Comparison of ENCODE assay signal across 19 mouse cellular contexts in the genomic region with DNA sequence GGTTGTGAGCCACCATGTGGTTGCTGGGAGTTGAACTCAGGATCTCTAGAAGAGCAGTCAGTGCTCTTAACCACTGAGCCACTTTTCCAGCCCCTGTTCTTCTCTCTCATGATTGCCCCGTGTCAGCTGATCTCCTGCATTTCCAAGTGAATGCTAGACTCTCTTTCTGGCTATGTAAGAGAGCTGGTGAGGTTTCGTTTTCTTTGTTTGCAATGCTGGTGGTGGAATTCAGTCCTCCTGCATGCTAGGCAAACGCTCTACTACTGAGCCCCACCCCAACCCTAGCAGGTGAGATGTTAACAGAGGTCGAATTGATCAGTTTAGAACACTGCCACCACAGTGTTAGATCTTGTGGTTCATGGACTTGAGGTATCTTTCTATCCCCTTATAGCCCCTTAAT. TPM values are rescaled to one million over a fixed set of nuclear protein-coding genes. Genes with fewer than 3 reads are reported as not detected.
DNase-seq lines count a peak whose midpoint lies in the region; ATAC-seq and TF ChIP-seq lines count a peak whose summit lies in the region.
"Had no signal": no experiment of that assay in that cellular context is flagged by ENCODE, and none has a peak within 500 bp of the region (broad histone marks: within the 10 kb centered on the region; RNA-seq: fewer than 3 reads in every experiment).

No protein-coding gene starts in this region.

- H3K27ac ChIP-seq in liver, embryonic 13.5 days, result peak overlapping the region; percentile 30; the same call in 1 of the 2 replicates
- no peak overlapping the region for H3K27ac ChIP-seq in liver, embryonic 11.5 days (ENCODE audit: low read depth, low read length)
- peak overlapping the region; percentile 87 for H3K27ac ChIP-seq in ES-Bruce4 (ENCODE audit: insufficient read depth, low read length)
- no peak overlapping the region for H3K27ac ChIP-seq in hindbrain, embryonic 11.5 days (ENCODE audit: low read depth, low read length)
- H3K27ac ChIP-seq: embryonic facial prominence, embryonic 10.5 days; forebrain, embryonic 13.5 days; hindbrain, embryonic 10.5 days; hindbrain, embryonic 15.5 days had no signal

- H3K36me3 ChIP-seq in liver, embryonic 13.5 days, result peaks cover 98% of the 10 kb centered on the region
- H3K36me3 ChIP-seq in liver, embryonic 11.5 days (ENCODE audit: control insufficient read depth, insufficient read depth, low read length), result peaks cover 46% of the 10 kb centered on the region
- H3K36me3 ChIP-seq in ES-Bruce4 (ENCODE audit: control insufficient read depth, insufficient read depth, low read length, poor library complexity, severe bottlenecking), result no peaks in the 10 kb centered on the region
- no peaks in the 10 kb centered on the region for H3K36me3 ChIP-seq in hindbrain, embryonic 11.5 days (ENCODE audit: control insufficient read depth, insufficient read depth, low read length)

- WGBS in liver, embryonic 13.5 days (ENCODE audit: insufficient replicate concordance), result 80% methylated on average over 4 of the region's 4 CpGs
- WGBS in liver, embryonic 11.5 days, result 72% methylated on average over 4 of the region's 4 CpGs
- WGBS in hindbrain, embryonic 11.5 days, result 80% methylated on average over 4 of the region's 4 CpGs

- no peak for ATAC-seq in liver, embryonic 13.5 days (ENCODE audit: low read depth)
- no peak for ATAC-seq in liver, embryonic 11.5 days (replicated peaks; ENCODE audit: low FRiP score)
- ATAC-seq in hindbrain, embryonic 11.5 days (ENCODE audit: low FRiP score), result no peak
- ATAC-seq: forebrain, embryonic 13.5 days; forebrain, postnatal 0 days; Patski had no signal

- no peaks in the 10 kb centered on the region for H3K9me3 ChIP-seq in liver, embryonic 13.5 days (replicated peaks)
- no peaks in the 10 kb centered on the region for H3K9me3 ChIP-seq in liver, embryonic 11.5 days (ENCODE audit: control insufficient read depth, low read length)
- H3K9me3 ChIP-seq in ES-Bruce4 (replicated peaks; ENCODE audit: control insufficient read depth, insufficient read depth, low read length, poor library complexity, severe bottlenecking), result no peaks in the 10 kb centered on the region
- H3K9me3 ChIP-seq in hindbrain, embryonic 11.5 days (ENCODE audit: control insufficient read depth, low read length), result no peaks in the 10 kb centered on the region
- H3K9me3 ChIP-seq: embryonic facial prominence, embryonic 10.5 days; forebrain, embryonic 13.5 days; heart, embryonic 12.5 days; hindbrain, embryonic 10.5 days; hindbrain, embryonic 15.5 days had no signal

- no peak for TF ChIP-seq CTCF in ES-Bruce4 (IDR thresholded peaks at IDR 0.05; ENCODE audit: low read depth, low read length)

- no peak for DNase-seq in liver, embryonic 13.5 days
- no peak for DNase-seq in liver, embryonic 11.5 days (ENCODE audit: low spot score)
- DNase-seq in WW6 (ENCODE audit: low read depth, low spot score) (peak; percentile 73), MN1 (ENCODE audit: low spot score) (no peak)
- DNase-seq in cerebellum, adult 9-10 months, result no peak
- DNase-seq in hindbrain, embryonic 11.5 days (ENCODE audit: low spot score), result no peak
- DNase-seq: adrenal gland, postnatal 10 days; cerebellum, adult 11-12 months; cerebellum, postnatal 10 days; forebrain, postnatal 0 days; gastrocnemius, postnatal 14 days had no signal

- H3K4me1 ChIP-seq in liver, embryonic 13.5 days (replicated peaks), result peaks cover 54% of the 10 kb centered on the region
- H3K4me1 ChIP-seq in liver, embryonic 11.5 days (replicated peaks; ENCODE audit: control insufficient read depth, insufficient read depth, low read length), result peaks cover 34% of the 10 kb centered on the region
- H3K4me1 ChIP-seq in ES-Bruce4 (ENCODE audit: control insufficient read depth, insufficient read depth, low read length), result peaks cover 8% of the 10 kb centered on the region
- H3K4me1 ChIP-seq in hindbrain, embryonic 11.5 days (replicated peaks; ENCODE audit: control insufficient read depth, insufficient read depth, low read length), result no peaks in the 10 kb centered on the region
- H3K4me1 ChIP-seq: embryonic facial prominence, embryonic 10.5 days; forebrain, embryonic 13.5 days; hindbrain, embryonic 10.5 days; hindbrain, embryonic 15.5 days had no signal

- no peaks in the 10 kb centered on the region for H3K27me3 ChIP-seq in liver, embryonic 13.5 days
- no peaks in the 10 kb centered on the region for H3K27me3 ChIP-seq in liver, embryonic 11.5 days (replicated peaks; ENCODE audit: control insufficient read depth, insufficient read depth, low read length)
- no peaks in the 10 kb centered on the region for H3K27me3 ChIP-seq in ES-Bruce4 (ENCODE audit: control insufficient read depth, insufficient read depth, low read length, poor library complexity, severe bottlenecking)
- no peaks in the 10 kb centered on the region for H3K27me3 ChIP-seq in hindbrain, embryonic 11.5 days (ENCODE audit: control insufficient read depth, insufficient read depth, low read length)
- H3K27me3 ChIP-seq: forebrain, embryonic 13.5 days; heart, embryonic 12.5 days; hindbrain, embryonic 15.5 days; Patski had no signal

- peak; percentile 73 for TF ChIP-seq EP300 in ES-Bruce4 (IDR thresholded peaks at IDR 0.05; ENCODE audit: insufficient read depth, low read depth, low read length)

- TF ChIP-seq POLR2A in ES-Bruce4 (IDR thresholded peaks at IDR 0.05; ENCODE audit: insufficient read depth, low read length), result no peak

- H3K9ac ChIP-seq in liver, embryonic 13.5 days, result no peak overlapping the region
- no peak overlapping the region for H3K9ac ChIP-seq in liver, embryonic 11.5 days (ENCODE audit: low read depth, low read length)
- H3K9ac ChIP-seq in ES-Bruce4 (ENCODE audit: low read depth, poor library complexity, severe bottlenecking), result 0 out of 2 replicates have a peak overlapping the region, but pooled peaks have one; percentile 26
- H3K9ac ChIP-seq in hindbrain, embryonic 11.5 days (ENCODE audit: low read depth, low read length), result no peak overlapping the region
- H3K9ac ChIP-seq: forebrain, embryonic 13.5 days; forebrain, postnatal 0 days; heart, embryonic 12.5 days; hindbrain, embryonic 15.5 days had no signal

- no peak overlapping the region for H3K4me2 ChIP-seq in liver, embryonic 13.5 days
- H3K4me2 ChIP-seq in liver, embryonic 11.5 days, result no peak overlapping the region
- no peak overlapping the region for H3K4me2 ChIP-seq in hindbrain, embryonic 11.5 days (replicated peaks; ENCODE audit: low read depth, low read length)
- H3K4me2 ChIP-seq: forebrain, embryonic 13.5 days; heart, embryonic 12.5 days; hindbrain, embryonic 15.5 days had no signal

- H3K4me3 ChIP-seq in liver, embryonic 13.5 days (replicated peaks), result no peak overlapping the region
- H3K4me3 ChIP-seq in liver, embryonic 11.5 days (ENCODE audit: low read depth, low read length), result no peak overlapping the region
- no peak overlapping the region for H3K4me3 ChIP-seq in ES-Bruce4 (ENCODE audit: low read depth, low read length)
- H3K4me3 ChIP-seq in hindbrain, embryonic 11.5 days (ENCODE audit: low read depth, low read length), result no peak overlapping the region
- H3K4me3 ChIP-seq: embryonic facial prominence, embryonic 10.5 days; forebrain, embryonic 13.5 days; heart, embryonic 12.5 days; hindbrain, embryonic 10.5 days; hindbrain, embryonic 15.5 days had no signal

RNA-seq across cellular contexts. Expression of a gene that starts 24.0 kb away (rescaled TPM):
- polyA plus RNA-seq in liver, embryonic 13.5 days (2015; fragmentation: Nextera tagmentation; extraction: Ambion mirVana), result 55.0 and 58.0 TPM in 2 replicates
- polyA plus RNA-seq in liver, embryonic 11.5 days (2014; fragmentation: Nextera tagmentation; extraction: Ambion mirVana), result 91.2 and 93.7 TPM in 2 replicates
- polyA plus RNA-seq in ES-Bruce4 (2011; ENCODE audit: insufficient read depth, insufficient read length, low read depth, missing spikeins), result 44.8 and 48.5 TPM in 2 replicates
- polyA plus RNA-seq in hindbrain, embryonic 11.5 days (2014; fragmentation: Nextera tagmentation; extraction: Ambion mirVana), result 59.6 and 64.4 TPM in 2 replicates

RNA-seq across cellular contexts. Expression of a gene that starts 26.5 kb away (rescaled TPM):
- polyA plus RNA-seq in liver, embryonic 13.5 days (2015; fragmentation: Nextera tagmentation; extraction: Ambion mirVana), result 138 and 147 TPM in 2 replicates
- 134 and 147 TPM in 2 replicates for polyA plus RNA-seq in liver, embryonic 11.5 days (2014; fragmentation: Nextera tagmentation; extraction: Ambion mirVana)
- polyA plus RNA-seq in ES-Bruce4 (2011; ENCODE audit: insufficient read depth, insufficient read length, low read depth, missing spikeins), result 42.5 and 55.3 TPM in 2 replicates
- polyA plus RNA-seq in hindbrain, embryonic 11.5 days (2014; fragmentation: Nextera tagmentation; extraction: Ambion mirVana), result 65.2 and 73.5 TPM in 2 replicates

RNA-seq across cellular contexts. Expression of a gene that starts 31.0 kb away (rescaled TPM):
- 0.12 and 0.20 TPM in 2 replicates for polyA plus RNA-seq in liver, embryonic 13.5 days (2015; fragmentation: Nextera tagmentation; extraction: Ambion mirVana)
- 0.09 and 0.41 TPM in 2 replicates for polyA plus RNA-seq in liver, embryonic 11.5 days (2014; fragmentation: Nextera tagmentation; extraction: Ambion mirVana)
- polyA plus RNA-seq in ES-Bruce4 (2011; ENCODE audit: insufficient read depth, insufficient read length, low read depth, missing spikeins), result 19.1 and 22.1 TPM in 2 replicates
- 0.48 and 0.70 TPM in 2 replicates for polyA plus RNA-seq in hindbrain, embryonic 11.5 days (2014; fragmentation: Nextera tagmentation; extraction: Ambion mirVana)
- polyA plus RNA-seq: C2C12; forebrain, embryonic 13.5 days had no signal

RNA-seq across cellular contexts. Expression of a gene that starts 45.2 kb away (rescaled TPM):
- 91.5 and 104 TPM in 2 replicates for polyA plus RNA-seq in liver, embryonic 13.5 days (2015; fragmentation: Nextera tagmentation; extraction: Ambion mirVana)
- 112 and 118 TPM in 2 replicates for polyA plus RNA-seq in liver, embryonic 11.5 days (2014; fragmentation: Nextera tagmentation; extraction: Ambion mirVana)
- polyA plus RNA-seq in ES-Bruce4 (2011; ENCODE audit: insufficient read depth, insufficient read length, low read depth, missing spikeins), result 50.5 and 51.8 TPM in 2 replicates
- 98.0 and 99.6 TPM in 2 replicates for polyA plus RNA-seq in hindbrain, embryonic 11.5 days (2014; fragmentation: Nextera tagmentation; extraction: Ambion mirVana)

RNA-seq across cellular contexts. Expression of a gene that starts 45.3 kb away (rescaled TPM):
- polyA plus RNA-seq in liver, embryonic 13.5 days (2015; fragmentation: Nextera tagmentation; extraction: Ambion mirVana), result 12.2 and 15.5 TPM in 2 replicates
- polyA plus RNA-seq in liver, embryonic 11.5 days (2014; fragmentation: Nextera tagmentation; extraction: Ambion mirVana), result 20.8 and 20.9 TPM in 2 replicates
- 3.3 and 3.4 TPM in 2 replicates for polyA plus RNA-seq in ES-Bruce4 (2011; ENCODE audit: insufficient read depth, insufficient read length, low read depth, missing spikeins)
- polyA plus RNA-seq in hindbrain, embryonic 11.5 days (2014; fragmentation: Nextera tagmentation; extraction: Ambion mirVana), result 6.2 and 7.8 TPM in 2 replicates

Comparison
In these comparisons a context has a peak if more than half of its experiments do, and no peak if none do; other contexts are left out.
1. H3K27ac ChIP-seq: peak in liver, embryonic 13.5 days (single experiment) and ES-Bruce4 (single experiment); none in liver, embryonic 11.5 days (single experiment) and hindbrain, embryonic 11.5 days (single experiment).
2. RNA of a gene that starts 31.0 kb away (polyA plus RNA-seq): 19.1 to 22.1 TPM in ES-Bruce4; 0.48 to 0.70 TPM in hindbrain, embryonic 11.5 days, 0.09 to 0.41 TPM in liver, embryonic 11.5 days and 0.12 to 0.20 TPM in liver, embryonic 13.5 days; every median in the first group is over 10 times any median in the second.